Mouse (Mus musculus): ENCODE data around the gene Arntl.

DNA sequence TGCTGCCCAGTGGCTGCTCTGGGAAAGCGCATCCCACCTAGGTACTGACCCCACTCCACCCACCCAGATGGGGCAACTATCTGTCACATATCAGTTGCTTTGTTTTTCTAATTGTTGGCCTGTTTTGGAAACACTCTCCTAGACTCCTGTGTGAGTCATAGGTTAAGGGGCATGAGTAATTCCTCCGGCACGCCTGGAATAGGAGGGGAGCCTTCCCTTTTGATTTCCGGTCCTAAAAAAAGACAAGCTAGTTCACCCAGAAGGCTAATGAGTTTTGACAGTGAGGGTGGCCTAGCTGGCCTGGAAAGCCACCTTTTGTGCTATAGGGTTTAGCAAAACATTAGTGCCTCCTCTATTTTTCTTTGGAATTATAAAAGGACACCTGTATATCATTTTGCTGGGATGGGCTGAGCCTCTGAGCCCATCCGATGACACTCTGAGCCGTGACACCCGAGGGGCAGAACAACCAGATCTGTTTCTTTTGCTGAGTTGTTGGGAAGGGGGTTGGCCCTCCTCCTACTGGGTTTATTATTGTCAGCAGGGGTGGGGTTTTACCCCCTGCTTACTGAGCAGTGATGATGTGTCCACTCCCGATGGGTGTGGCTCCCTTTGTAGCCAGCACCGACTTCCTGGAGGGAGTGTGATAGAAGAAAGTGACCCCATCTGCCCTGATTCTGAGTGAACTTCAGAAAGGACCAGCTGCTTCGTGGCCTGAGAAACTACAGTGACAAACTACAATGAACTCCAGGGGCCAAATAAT, 21.0 kb upstream of the Arntl start:
- TF ChIP-seq GATA1 (IDR thresholded peaks at IDR 0.05; ENCODE audit: low read length) (no peak), TAL1 (IDR thresholded peaks at IDR 0.05; ENCODE audit: low read length) (no peak)
